Mouse (Mus musculus): ENCODE results near the gene Gpank1.

DNA sequence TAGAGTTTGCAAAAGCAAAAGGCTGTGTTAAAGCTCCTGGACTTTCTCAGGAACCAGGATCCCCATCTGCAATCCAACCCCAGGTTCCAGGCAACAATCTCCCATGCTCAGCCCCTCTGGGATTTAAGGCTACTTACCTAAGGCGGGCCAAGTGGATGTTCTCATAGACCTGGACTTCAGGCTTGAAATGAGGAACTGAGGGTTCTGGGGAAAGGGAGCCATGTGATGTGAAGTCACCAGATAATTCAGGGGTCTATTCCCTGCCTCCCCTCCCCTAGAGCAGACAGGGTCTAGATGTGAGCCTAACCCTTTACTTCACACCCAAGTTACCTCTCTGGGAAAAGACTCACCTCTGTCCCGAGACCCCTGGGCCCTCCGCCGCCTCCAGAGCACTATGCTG, 40.5 kb upstream of the Gpank1 start:
- no peak for TF ChIP-seq CTCF (IDR thresholded peaks at IDR 0.05; ENCODE audit: low read depth)
- no peak for TF ChIP-seq EP300 (IDR thresholded peaks at IDR 0.05; ENCODE audit: low read depth)
